Mouse (Mus musculus) embryonic facial prominence, embryonic 13.5 days (tissue): Measurements from ENCODE around the gene BC037034. TPM values are rescaled to one million over a fixed set of nuclear protein-coding genes. Genes with fewer than 3 reads are reported as not detected.

Experiments used
- ATAC-seq: fragments of 200-750 bp; cut with Nextera tagmentation; 2 replicates; pipeline ENCODE4 v1.8.0; 2017; ENCODE audit warnings: low read depth; ENCODE audit not compliant: insufficient number of reproducible peaks, insufficient read depth, low FRiP score, low TSS enrichment
- H3K27ac ChIP-seq: fragments of 300-500 bp; sonication (generic); 2 replicates; pipeline ENCODE4 v1.5.1; 2015; ENCODE audit warnings: moderate library complexity, mild to moderate bottlenecking, inconsistent platforms
- H3K27me3 ChIP-seq: fragments of 300-500 bp; sonication (generic); 2 replicates; pipeline ENCODE4 v1.6.1; 2015; ENCODE audit warnings: mild to moderate bottlenecking, inconsistent platforms
- H3K36me3 ChIP-seq: fragments of 300-500 bp; sonication (generic); 2 replicates; pipeline ENCODE4 v1.6.1; 2015; ENCODE audit warnings: mild to moderate bottlenecking, inconsistent platforms
- H3K4me1 ChIP-seq: fragments of 300-500 bp; sonication (generic); 2 replicates; pipeline ENCODE4 v1.6.1; 2015; ENCODE audit warnings: inconsistent platforms
- H3K4me2 ChIP-seq: fragments of 300-500 bp; sonication (generic); 2 replicates; pipeline ENCODE4 v1.6.1; 2015; ENCODE audit warnings: moderate library complexity, mild to moderate bottlenecking, inconsistent platforms
- H3K4me3 ChIP-seq: fragments of 300-500 bp; sonication (generic); 2 replicates; pipeline ENCODE4 v1.5.1; 2015; ENCODE audit warnings: mild to moderate bottlenecking, inconsistent platforms
- H3K9ac ChIP-seq: fragments of 300-500 bp; sonication (generic); 2 replicates; pipeline ENCODE4 v1.6.1; 2015; ENCODE audit warnings: mild to moderate bottlenecking, inconsistent platforms
- H3K9me3 ChIP-seq: fragments of 300-500 bp; sonication (generic); 2 replicates; pipeline ENCODE4 v1.6.1; 2016; ENCODE audit warnings: inconsistent platforms
- WGBS: fragments of 180-500 bp; shearing (Covaris S2); methylation state at CpG from one replicate; pipeline ENCODE4 v1.1.7; 2015; ENCODE audit warnings: mixed read lengths; 5-methylcytosine and 5-hydroxymethylcytosine counted together
- polyA plus RNA-seq: library from polyadenylated mRNA; unstranded; fragments of >200 nt; fragmentation: Nextera tagmentation; extraction: Ambion mirVana; gene quantifications from 2 replicates; pipeline ENCODE4 v1.2.1, GENCODE M21; 2015

The BC037034 gene
- polyA plus RNA-seq, 1 experiment from 2014 or later: 9.0 TPM

GRCm38 (mm10) chr5:138277994-138278393 is 14.2 kb upstream of the BC037034 start:
- H3K4me3 ChIP-seq: 0 out of 2 replicates have a peak overlapping the region, but pooled peaks have one; percentile 82
- H3K9ac ChIP-seq: no peak overlapping the region
- H3K4me2 ChIP-seq: peak overlapping the region; percentile 84
- WGBS: 82% methylated on average over 7 of the region's 7 CpGs
- peaks cover 8% of the 10 kb centered on the region for H3K9me3 ChIP-seq
- H3K4me1 ChIP-seq: peaks cover 51% of the 10 kb centered on the region
- peaks cover 37% of the 10 kb centered on the region for H3K36me3 ChIP-seq
- no peaks in the 10 kb centered on the region; the same call in 1 of the 2 replicates for H3K27me3 ChIP-seq
- no peak for ATAC-seq
- no peak overlapping the region for H3K27ac ChIP-seq

GRCm38 (mm10) chr5:138275216-138276050 is 11.6 kb upstream of the BC037034 start:
- Histone ChIP-seq H3K36me3 (peaks cover 37% of the 10 kb centered on the region), H3K4me1 (peaks cover 70% of the 10 kb centered on the region), H3K27ac (peak overlapping the region; percentile 39; the same call in 1 of the 2 replicates), H3K4me3 (peak overlapping the region; percentile 28), H3K27me3 (peaks cover 5% of the 10 kb centered on the region), H3K4me2 (peak overlapping the region; percentile 58), H3K9me3 (peaks cover 1% of the 10 kb centered on the region; the same call in 1 of the 2 replicates), H3K9ac (peak overlapping the region; percentile 63)
- no peak for ATAC-seq
- 14% methylated on average over 41 of the region's 41 CpGs for WGBS

GRCm38 (mm10) chr5:138274186-138274585 is 10.4 kb upstream of the BC037034 start:
- no peak overlapping the region for H3K27ac ChIP-seq
- no peak overlapping the region for H3K9ac ChIP-seq
- peaks cover 5% of the 10 kb centered on the region for H3K27me3 ChIP-seq
- ATAC-seq: no peak
- peaks cover 37% of the 10 kb centered on the region for H3K36me3 ChIP-seq
- peaks cover 67% of the 10 kb centered on the region for H3K4me1 ChIP-seq
- no peak overlapping the region for H3K4me3 ChIP-seq
- 51% methylated on average over 7 of the region's 8 CpGs for WGBS
- H3K4me2 ChIP-seq: 0 out of 2 replicates have a peak overlapping the region, but pooled peaks have one; percentile 12
- no peaks in the 10 kb centered on the region for H3K9me3 ChIP-seq

- peak within 1 kb of the TSS; percentile 51 for H3K27ac ChIP-seq
- H3K4me3 ChIP-seq: peak within 1 kb of the TSS; percentile 28
- ATAC-seq: no peak
- H3K4me1 ChIP-seq: peaks cover 49% of the 10 kb centered on the region
- peak within 1 kb of the TSS; percentile 64 for H3K9ac ChIP-seq
- peak within 1 kb of the TSS; percentile 54 for H3K4me2 ChIP-seq
- no peaks in the 10 kb centered on the region for H3K9me3 ChIP-seq
- H3K27me3 ChIP-seq: peaks cover 5% of the 10 kb centered on the region
- 3% methylated on average over 12 of the region's 12 CpGs for WGBS
- H3K36me3 ChIP-seq: peaks cover 28% of the 10 kb centered on the region
Observed at GRCm38 (mm10) chr5:138272409-138272923, 8.6 kb upstream of the BC037034 start, which contains the start of gene Gal3st4. Gal3st4 (minus strand) TSS chr5:138272840.

GRCm38 (mm10) chr5:138271232-138271631 is 7.4 kb upstream of the BC037034 start:
- no peak overlapping the region for H3K9ac ChIP-seq
- 43% methylated on average over 3 of the region's 3 CpGs for WGBS
- no peak overlapping the region for H3K4me3 ChIP-seq
- H3K36me3 ChIP-seq: peaks cover 26% of the 10 kb centered on the region
- H3K4me1 ChIP-seq: peaks cover 37% of the 10 kb centered on the region
- no peak overlapping the region for H3K4me2 ChIP-seq
- H3K27ac ChIP-seq: no peak overlapping the region
- peaks cover 5% of the 10 kb centered on the region for H3K27me3 ChIP-seq
- no peaks in the 10 kb centered on the region for H3K9me3 ChIP-seq
- ATAC-seq: no peak

- Histone ChIP-seq H3K9ac (no peak overlapping the region), H3K9me3 (no peaks in the 10 kb centered on the region), H3K27ac (no peak overlapping the region), H3K4me1 (peaks cover 35% of the 10 kb centered on the region), H3K27me3 (peaks cover 5% of the 10 kb centered on the region), H3K4me3 (no peak overlapping the region), H3K4me2 (no peak overlapping the region), H3K36me3 (peaks cover 17% of the 10 kb centered on the region)
- no peak for ATAC-seq
- 88% methylated on average over 4 of the region's 4 CpGs for whole genome bisulfite sequencing
Observed at GRCm38 (mm10) chr5:138268980-138269379, 5.1 kb upstream of the BC037034 start.

GRCm38 (mm10) chr5:138267114-138267513 is 3.3 kb upstream of the BC037034 start:
- H3K4me1 ChIP-seq: peaks cover 33% of the 10 kb centered on the region
- no peak for ATAC-seq
- peaks cover 19% of the 10 kb centered on the region for H3K36me3 ChIP-seq
- no peak overlapping the region for H3K27ac ChIP-seq
- H3K9me3 ChIP-seq: no peaks in the 10 kb centered on the region
- peaks cover 5% of the 10 kb centered on the region for H3K27me3 ChIP-seq
- no peak overlapping the region for H3K4me3 ChIP-seq
- no peak overlapping the region for H3K9ac ChIP-seq
- H3K4me2 ChIP-seq: no peak overlapping the region
- 84% methylated on average over 3 of the region's 3 CpGs for WGBS

GRCm38 (mm10) chr5:138265712-138266111 is 1.9 kb upstream of the BC037034 start:
- H3K36me3 ChIP-seq: peaks cover 33% of the 10 kb centered on the region
- H3K4me2 ChIP-seq: no peak overlapping the region
- no peak overlapping the region for H3K27ac ChIP-seq
- no peaks in the 10 kb centered on the region for H3K9me3 ChIP-seq
- no peak overlapping the region for H3K9ac ChIP-seq
- H3K27me3 ChIP-seq: no peaks in the 10 kb centered on the region
- H3K4me3 ChIP-seq: no peak overlapping the region
- peaks cover 24% of the 10 kb centered on the region for H3K4me1 ChIP-seq
- WGBS: 92% methylated on average over 4 of the region's 4 CpGs
- no peak for ATAC-seq

GRCm38 (mm10) chr5:138264207-138264578 is 360 bp upstream of the BC037034 start:
- peak overlapping the region; percentile 95 for H3K4me2 ChIP-seq
- no peaks in the 10 kb centered on the region for H3K9me3 ChIP-seq
- H3K4me1 ChIP-seq: peaks cover 29% of the 10 kb centered on the region
- H3K36me3 ChIP-seq: peaks cover 48% of the 10 kb centered on the region
- WGBS: 10% methylated on average over 6 of the region's 6 CpGs
- peak overlapping the region; percentile 92 for H3K9ac ChIP-seq
- no peak for ATAC-seq
- H3K27ac ChIP-seq: peak overlapping the region; percentile 76
- H3K4me3 ChIP-seq: peak overlapping the region; percentile 88
- no peaks in the 10 kb centered on the region for H3K27me3 ChIP-seq

- Histone ChIP-seq H3K9me3 (no peaks in the 10 kb centered on the region), H3K27me3 (no peaks in the 10 kb centered on the region), H3K9ac (peak overlapping the region; percentile 92), H3K36me3 (peaks cover 57% of the 10 kb centered on the region), H3K4me2 (peak overlapping the region; percentile 95), H3K4me3 (peak overlapping the region; percentile 88), H3K4me1 (peaks cover 29% of the 10 kb centered on the region), H3K27ac (no peak overlapping the region)
- no peak for ATAC-seq
- 65% methylated on average over 18 of the region's 18 CpGs for WGBS
Observed at GRCm38 (mm10) chr5:138262582-138263240, 1.1 kb downstream of the BC037034 start.

- Histone ChIP-seq H3K4me2 (no peak overlapping the region; the same call in 1 of the 2 replicates), H3K4me1 (peaks cover 29% of the 10 kb centered on the region), H3K27ac (no peak overlapping the region), H3K9ac (0 out of 2 replicates have a peak overlapping the region, but pooled peaks have one; percentile 92), H3K9me3 (no peaks in the 10 kb centered on the region), H3K27me3 (no peaks in the 10 kb centered on the region), H3K36me3 (peaks cover 57% of the 10 kb centered on the region), H3K4me3 (0 out of 2 replicates have a peak overlapping the region, but pooled peaks have one; percentile 88)
- WGBS: 58% methylated on average over 4 of the region's 4 CpGs
- no peak for ATAC-seq
Observed at GRCm38 (mm10) chr5:138262001-138262400, 1.8 kb downstream of the BC037034 start.
